Mouse (Mus musculus): ENCODE data around the gene Atg10.

- TF ChIP-seq POLR2A (IDR thresholded peaks at IDR 0.05; ENCODE audit: borderline replicate concordance, insufficient read depth, low read length) (no peak), CTCF (IDR thresholded peaks at IDR 0.05; ENCODE audit: borderline replicate concordance, insufficient read depth, low read depth, low read length) (no peak)
Observed at GRCm38 (mm10) chr13:91221696-91222095, 2.1 kb downstream of the Atg10 start.

Data from cerebellum, adult 2 months (tissue).